In genomic region chr10:88328056-88328450, GRCm38 (mm10) we compare ENCODE assay signal across 14 mouse cellular contexts. TPM values are rescaled to one million over a fixed set of nuclear protein-coding genes. Genes with fewer than 3 reads are reported as not detected.
DNase-seq lines count a peak whose midpoint lies in the region; ATAC-seq lines count a peak whose summit lies in the region.
"Had no signal": no experiment of that assay in that cellular context is flagged by ENCODE, and none has a peak within 500 bp of the region (broad histone marks: within the 10 kb centered on the region; RNA-seq: fewer than 3 reads in every experiment).

No protein-coding gene starts in this region.

- H3K4me3 ChIP-seq in heart, embryonic 11.5 days (ENCODE audit: low read depth, low read length): no peak overlapping the region
- H3K4me3 ChIP-seq in brown adipose tissue, adult 24 weeks (ENCODE audit: insufficient read depth, low read depth, low read length): no peak overlapping the region
- H3K4me3 ChIP-seq: embryonic facial prominence, embryonic 13.5 days; embryonic facial prominence, embryonic 15.5 days; erythroblast, embryonic 14.5 days; forebrain, embryonic 10.5 days; forebrain, embryonic 12.5 days had no signal

- no peak overlapping the region for H3K4me2 ChIP-seq in heart, embryonic 11.5 days

- no peaks in the 10 kb centered on the region for H3K27me3 ChIP-seq in heart, embryonic 11.5 days (ENCODE audit: control insufficient read depth, insufficient read depth, low read length)
- H3K27me3 ChIP-seq: embryonic facial prominence, embryonic 13.5 days had no signal

- H3K4me1 ChIP-seq in heart, embryonic 11.5 days (ENCODE audit: control insufficient read depth, insufficient read depth, low read length): no peaks in the 10 kb centered on the region
- no peaks in the 10 kb centered on the region for H3K4me1 ChIP-seq in brown adipose tissue, adult 24 weeks (ENCODE audit: control insufficient read depth, insufficient read depth, insufficient read length, low read length)
- H3K4me1 ChIP-seq: embryonic facial prominence, embryonic 13.5 days; embryonic facial prominence, embryonic 15.5 days; forebrain, embryonic 10.5 days had no signal

- WGBS in heart, embryonic 11.5 days (ENCODE audit: insufficient replicate concordance): 67% methylated on average over 4 of the region's 4 CpGs

- H3K9me3 ChIP-seq in heart, embryonic 11.5 days (replicated peaks; ENCODE audit: control insufficient read depth, low read length): no peaks in the 10 kb centered on the region
- H3K9me3 ChIP-seq: embryonic facial prominence, embryonic 13.5 days; embryonic facial prominence, embryonic 15.5 days; forebrain, embryonic 10.5 days; forebrain, embryonic 12.5 days had no signal

- intact Hi-C loops in gastrocnemius, postnatal 14 days (cut with DNase I; ENCODE audit: low total_unique reads): loop anchor here (5.0 kb wide), 2 partner anchors 676 to 776 kb away; no protein-coding TSS in a partner anchor

- peak; percentile 17 for DNase-seq in gastrocnemius, postnatal 14 days
- DNase-seq in gastrocnemius, adult 18-20 months (ENCODE audit: low spot score): no peak
- DNase-seq in heart, adult 11 months: peak; percentile 96
- peak; percentile 35 for DNase-seq in kidney, postnatal 10 days
- DNase-seq in kidney, postnatal 14 days: no peak
- DNase-seq in right cerebral cortex, postnatal 36 days (ENCODE audit: low spot score in 2 of 2): no peak

- H3K27ac ChIP-seq in heart, embryonic 11.5 days (ENCODE audit: low read depth, low read length): no peak overlapping the region
- peak overlapping the region; percentile 53 for H3K27ac ChIP-seq in brown adipose tissue, adult 24 weeks (replicated peaks; ENCODE audit: low read depth, low read length)
- H3K27ac ChIP-seq: embryonic facial prominence, embryonic 13.5 days; embryonic facial prominence, embryonic 15.5 days; forebrain, embryonic 12.5 days had no signal

- ATAC-seq in heart, embryonic 11.5 days (replicated peaks; ENCODE audit: insufficient number of reproducible peaks, low FRiP score, low TSS enrichment): no peak

- no peak overlapping the region for H3K9ac ChIP-seq in heart, embryonic 11.5 days (ENCODE audit: low read depth, low read length)
- H3K9ac ChIP-seq: embryonic facial prominence, embryonic 13.5 days; embryonic facial prominence, embryonic 15.5 days had no signal

- H3K36me3 ChIP-seq in heart, embryonic 11.5 days (ENCODE audit: control insufficient read depth, insufficient read depth, low read length): no peaks in the 10 kb centered on the region
- H3K36me3 ChIP-seq: embryonic facial prominence, embryonic 13.5 days; embryonic facial prominence, embryonic 15.5 days; forebrain, embryonic 10.5 days; forebrain, embryonic 12.5 days had no signal

RNA-seq across cellular contexts. Expression of gene Dram1, which starts 50.8 kb away (rescaled TPM):
- total RNA-seq in gastrocnemius, postnatal 14 days (2021): 1 to 10 TPM; 1.3 to 1.7 TPM
- total RNA-seq in gastrocnemius, adult 18-20 months (2021): 1 to 10 TPM; 1.4 to 2.9 TPM
- 0.39 and 1.1 TPM in 2 replicates for polyA plus RNA-seq in heart, embryonic 11.5 days (2014; fragmentation: Nextera tagmentation; extraction: Ambion mirVana)
- 31.8 and 40.7 TPM in 2 replicates for polyA plus RNA-seq in brown adipose tissue, adult 24 weeks (2012; ENCODE audit: insufficient read depth, insufficient read length, missing spikeins)
- total RNA-seq: MEL had no signal
- polyA plus RNA-seq: erythroblast, embryonic 14.5 days had no signal

RNA-seq across cellular contexts. Expression of gene Gnptab, which starts 50.9 kb away (rescaled TPM):
- 10 to 100 TPM in 1 of 2 experiments, 1 to 10 TPM in 1; 9.2 to 10.3 TPM for total RNA-seq in gastrocnemius, postnatal 14 days (2021)
- 10 to 100 TPM; 18.8 to 19.9 TPM for total RNA-seq in gastrocnemius, adult 18-20 months (2021)
- 8.3 and 8.9 TPM in 2 replicates for polyA plus RNA-seq in heart, embryonic 11.5 days (2014; fragmentation: Nextera tagmentation; extraction: Ambion mirVana)
- 18.3 and 30.1 TPM in 2 replicates for polyA plus RNA-seq in brown adipose tissue, adult 24 weeks (2012; ENCODE audit: insufficient read depth, insufficient read length, missing spikeins)

Comparison
In these comparisons a context has a peak if more than half of its experiments do, and no peak if none do; other contexts are left out.
1. DNase-seq: peak in gastrocnemius, postnatal 14 days (single experiment), heart, adult 11 months (single experiment) and kidney, postnatal 10 days (single experiment); none in gastrocnemius, adult 18-20 months (single experiment), kidney, postnatal 14 days (single experiment) and right cerebral cortex, postnatal 36 days (0 of 2).